Mouse (Mus musculus): ENCODE data around the gene Polr1b.

Polr1b gene

DNA sequence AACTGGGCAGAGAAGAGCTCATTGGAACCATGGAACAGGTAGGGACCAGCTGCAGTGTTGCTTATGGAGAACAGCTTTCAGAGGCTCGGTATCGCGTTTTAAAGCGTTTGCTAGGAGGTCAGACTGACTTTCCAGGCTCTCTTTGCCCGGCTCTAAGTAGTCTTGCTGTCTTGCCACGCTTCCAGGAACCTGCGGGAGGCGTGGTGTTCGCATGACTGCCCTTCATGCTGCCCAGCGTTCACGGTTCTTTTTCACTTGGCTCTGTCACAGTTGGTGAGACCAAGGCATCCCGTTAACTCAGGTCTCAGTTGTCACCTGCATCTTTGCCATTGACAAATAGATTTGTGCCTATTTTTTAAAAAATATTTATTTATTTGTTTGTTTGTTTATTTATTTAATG, 17.3 kb downstream of the Polr1b start:
- DNase-seq (ENCODE audit: low spot score) = no peak

GRCm38 (mm10) chr2:129121986-129122385, 21.2 kb downstream of the Polr1b start:
- no peak for DNase-seq (ENCODE audit: low spot score)

GRCm38 (mm10) chr2:129129412-129129929, 28.7 kb downstream of the Polr1b start, which contains the start of gene Chchd5:
Chchd5 (plus strand) TSS chr2:129129700.
- DNase-seq (ENCODE audit: low spot score) = peak; percentile 99

DNA sequence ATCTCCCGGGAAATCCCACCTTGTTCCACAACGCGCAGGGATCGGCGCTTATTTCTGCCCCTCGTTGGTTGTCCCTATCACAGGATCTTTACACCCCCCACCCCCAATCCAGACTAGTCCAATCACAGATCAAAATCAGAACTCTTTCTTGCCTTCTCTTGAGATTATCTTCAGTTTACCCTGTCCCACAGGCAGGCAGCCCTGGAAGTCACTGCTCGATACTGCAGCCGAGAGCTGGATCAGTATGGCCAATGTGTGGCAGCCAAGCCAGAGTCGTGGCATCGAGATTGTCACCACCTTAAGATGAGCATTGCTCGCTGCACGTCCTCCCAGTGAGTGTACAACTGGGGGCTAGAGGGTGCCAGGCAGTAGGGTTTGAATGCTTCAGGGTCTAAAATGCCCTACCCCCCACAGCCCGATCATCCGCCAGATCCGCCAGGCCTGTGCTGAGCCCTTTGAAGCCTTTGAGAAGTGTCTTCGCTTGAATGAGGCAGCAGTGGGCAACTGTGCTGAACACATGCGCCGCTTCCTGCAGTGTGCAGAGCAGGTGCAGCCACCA, 29.3 kb downstream of the Polr1b start:
- DNase-seq (ENCODE audit: low spot score) = no peak

DNA sequence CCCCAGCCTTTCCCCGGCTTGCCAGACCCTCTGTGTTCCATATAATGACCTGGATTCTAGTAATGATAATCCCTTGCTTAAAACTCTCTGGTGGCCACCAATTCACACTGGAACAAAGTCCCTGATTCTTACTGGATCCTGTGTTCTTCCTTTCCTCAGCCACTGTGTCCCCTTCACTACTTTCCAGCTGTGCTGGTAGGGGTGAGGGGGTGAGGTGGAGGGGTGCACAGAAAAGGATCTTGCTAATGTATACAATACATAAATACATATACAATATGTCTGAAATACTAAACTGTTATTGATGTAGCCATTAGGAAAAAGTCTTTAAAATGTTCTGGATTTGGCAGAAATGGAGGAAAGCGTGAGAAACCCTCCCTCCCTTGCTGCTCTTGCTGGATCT, 30.0 kb downstream of the Polr1b start:
- no peak for DNase-seq (ENCODE audit: low spot score)

GRCm38 (mm10) chr2:129132231-129132630, 31.4 kb downstream of the Polr1b start:
- DNase-seq (ENCODE audit: low spot score) = no peak

- DNase-seq (ENCODE audit: low spot score) = peak; percentile 27
Observed at GRCm38 (mm10) chr2:129133006-129133805, 32.4 kb downstream of the Polr1b start.

DNA sequence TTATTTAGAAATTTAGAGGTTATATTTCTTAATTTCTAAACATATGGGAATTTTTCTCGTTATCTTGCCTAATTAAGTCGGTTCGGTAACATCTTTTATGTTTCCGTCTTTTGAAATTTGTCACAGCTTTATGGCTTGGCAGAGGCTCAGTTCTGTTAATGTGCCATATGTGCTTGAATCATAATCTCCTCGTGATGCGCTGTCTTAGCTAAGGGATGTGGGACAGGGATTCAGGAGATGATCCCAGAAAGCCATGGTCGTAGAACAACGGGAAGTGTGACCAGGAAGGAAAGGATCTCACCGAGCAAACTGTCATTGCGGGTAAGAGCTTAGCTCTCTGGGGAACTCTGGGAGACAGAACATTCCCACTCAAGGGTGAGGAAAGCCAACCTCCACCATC, 39.1 kb downstream of the Polr1b start:
- DNase-seq (ENCODE audit: low spot score) = no peak

GRCm38 (mm10) chr2:129148836-129149235, 48.0 kb downstream of the Polr1b start:
- DNase-seq (ENCODE audit: low spot score) = no peak

- no peak for DNase-seq (ENCODE audit: low spot score)
Observed at GRCm38 (mm10) chr2:129150386-129150785, 49.6 kb downstream of the Polr1b start.

GRCm38 (mm10) chr2:129151111-129151510, 50.3 kb downstream of the Polr1b start:
- DNase-seq (ENCODE audit: low spot score) = no peak

- DNase-seq (ENCODE audit: low spot score) = peak; percentile 71
Observed at GRCm38 (mm10) chr2:129152751-129153150, 52.0 kb downstream of the Polr1b start.

DNA sequence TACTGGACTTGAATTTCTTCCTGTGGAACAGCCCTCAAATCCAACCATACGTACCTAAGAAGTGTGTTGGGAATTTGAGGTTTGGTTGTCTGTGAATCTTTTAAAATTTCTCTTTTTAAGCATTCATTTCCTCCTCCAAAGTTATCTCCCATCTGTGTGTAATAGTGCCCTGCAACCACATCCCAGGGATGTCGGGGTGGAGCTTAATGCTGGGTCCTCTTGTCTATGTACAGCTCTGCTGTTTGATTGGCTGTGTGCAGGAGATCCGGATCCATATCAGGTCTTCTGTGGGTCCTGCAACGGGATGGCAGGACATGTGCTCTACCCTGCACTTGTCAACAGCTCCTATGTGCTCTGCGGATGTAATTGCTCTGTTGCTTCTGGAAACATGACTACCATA, 64.0 kb downstream of the Polr1b start:
- no peak for DNase-seq (ENCODE audit: low spot score)

DNA sequence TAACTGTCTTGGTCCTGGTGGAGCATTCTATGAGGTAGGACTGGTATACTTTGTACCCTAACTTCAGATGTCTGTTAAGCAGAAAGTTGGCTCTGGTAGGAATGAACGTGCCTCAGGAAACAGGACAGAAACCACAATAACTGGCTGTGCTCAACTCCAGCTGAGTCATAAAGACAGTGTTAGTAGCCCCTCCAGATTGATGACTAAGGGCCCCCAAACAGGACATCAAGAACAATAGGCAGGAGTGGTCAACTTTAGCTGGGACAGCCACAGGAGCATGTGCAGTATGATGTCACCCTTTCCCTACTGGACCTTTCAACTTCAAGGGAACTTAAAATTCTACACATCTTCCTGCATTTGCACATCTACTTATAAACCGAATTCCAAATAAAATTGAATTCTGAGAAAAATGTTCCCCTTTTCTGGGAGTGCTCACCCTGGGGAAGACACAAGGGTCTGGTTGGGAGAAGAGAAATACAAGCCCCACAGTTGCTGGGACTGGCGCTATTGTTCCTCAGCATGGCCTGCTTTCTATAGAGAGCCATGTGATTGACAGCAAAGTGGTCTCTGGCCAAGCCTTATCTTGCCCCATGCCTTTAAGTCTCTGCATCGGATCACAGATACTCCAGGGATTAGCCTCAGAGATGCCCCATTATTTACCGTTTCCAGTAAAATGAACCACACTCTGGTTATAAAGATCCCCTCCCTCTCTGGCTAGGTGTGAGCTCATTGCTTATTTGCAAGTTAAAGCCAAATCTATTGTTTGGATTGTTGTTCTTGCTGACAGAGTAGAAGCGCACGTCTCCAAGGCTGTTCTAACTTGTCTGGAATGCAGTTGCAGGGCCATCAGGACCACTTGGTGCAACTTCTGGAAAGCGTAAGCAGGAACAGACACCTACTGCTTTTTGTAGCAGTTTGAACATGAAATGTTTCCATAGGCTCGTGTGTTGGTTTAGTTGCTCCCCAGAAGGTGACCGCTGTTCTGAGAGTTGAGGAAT, 66.0 kb downstream of the Polr1b start:
- no peak for DNase-seq (ENCODE audit: low spot score)

DNA sequence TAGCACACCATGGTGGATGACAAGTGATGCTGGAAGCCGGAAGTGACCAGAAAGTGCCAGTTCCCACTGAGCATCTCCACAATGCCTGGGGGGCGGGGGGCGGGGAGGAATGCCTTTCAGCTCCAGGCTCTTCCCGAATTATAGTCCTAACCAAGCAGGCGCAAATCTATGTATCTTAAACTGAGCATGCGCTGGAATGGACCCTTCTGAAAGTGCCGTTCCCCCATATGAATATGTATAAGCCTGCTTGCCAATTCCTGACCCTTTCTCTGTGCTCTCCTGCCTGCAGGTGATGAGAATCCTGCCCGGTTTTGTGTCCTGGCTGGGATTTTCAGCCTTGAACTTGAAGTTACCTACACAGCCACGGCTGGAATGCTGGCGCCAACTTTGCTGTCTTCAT, 72.6 kb downstream of the Polr1b start:
- no peak for DNase-seq (ENCODE audit: low spot score)

- peak; percentile 70 for DNase-seq (ENCODE audit: low spot score)
Observed at GRCm38 (mm10) chr2:129174474-129174873, 73.7 kb downstream of the Polr1b start.

DNA sequence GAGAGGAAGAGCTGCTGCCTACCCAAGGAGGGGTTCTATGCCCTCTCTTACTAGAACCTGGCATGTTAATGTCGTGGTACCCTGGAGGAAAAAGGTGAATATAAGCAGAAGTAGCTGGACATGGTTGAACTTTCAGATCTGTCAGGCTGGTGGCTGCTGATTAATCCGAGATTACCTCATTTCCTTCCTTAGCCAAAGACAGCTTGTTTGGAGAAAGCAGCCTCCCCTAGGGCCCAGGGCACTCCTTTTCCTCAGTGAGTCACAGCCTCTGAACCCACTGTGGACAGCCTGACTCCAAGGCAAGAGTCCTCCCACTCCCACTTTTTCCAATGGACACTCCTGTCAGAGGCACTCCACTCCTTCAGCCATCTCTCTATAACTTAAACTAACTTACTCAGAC, 74.8 kb downstream of the Polr1b start:
- DNase-seq (ENCODE audit: low spot score) = no peak

All from adipocyte (in vitro differentiated cells).